Mouse (Mus musculus): ENCODE measurements at regions not wholly inside any gene's neighbourhood (a gene's known extent, or its start where the extent isn't known, plus 50 kb on each side); places are given as distances from the start of the nearest gene placed in this dataset.
A peak's percentile ranks its signal among the peaks of the same experiment; 100 is the strongest.

DNA sequence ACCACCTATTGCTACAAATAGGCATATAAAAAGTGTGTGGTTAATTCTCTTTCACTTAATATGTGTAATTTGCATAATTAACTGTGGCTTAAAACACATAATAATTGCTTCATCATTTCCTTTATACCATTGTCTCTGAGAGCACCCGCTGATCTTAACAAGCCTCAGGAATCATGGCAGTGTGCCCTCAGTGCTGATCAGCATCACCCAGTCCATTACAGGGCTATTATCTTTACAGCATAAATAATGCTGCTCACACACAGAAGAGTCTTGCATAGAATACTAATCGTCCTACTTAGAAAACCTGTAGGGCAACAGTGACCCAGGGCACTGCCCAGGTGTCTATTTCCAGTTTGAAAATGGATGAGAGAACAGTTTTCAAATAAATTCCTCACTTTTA lies 102.4 kb downstream of the Gm597 start:
- TF ChIP-seq CTCF (IDR thresholded peaks at IDR 0.05), result no peak
- intact Hi-C loops (cut with DNase I), result no loop called here
- Histone ChIP-seq H3K4me3 (no peak overlapping the region), H3K27ac (no peak overlapping the region)
- no peak for DNase-seq

GRCm38 (mm10) chr1:28675336-28675735 lies 104.7 kb downstream of the Gm597 start:
- no peak for DNase-seq
- intact Hi-C loops (cut with DNase I), result no loop called here
- no peak overlapping the region for H3K27ac ChIP-seq
- TF ChIP-seq CTCF (IDR thresholded peaks at IDR 0.05), result no peak
- no peak overlapping the region for H3K4me3 ChIP-seq

- intact Hi-C loops (cut with DNase I), result no loop called here
- no peak for TF ChIP-seq CTCF (IDR thresholded peaks at IDR 0.05)
- no peak overlapping the region for H3K27ac ChIP-seq
- no peak overlapping the region for H3K4me3 ChIP-seq
- DNase-seq, result no peak
Measured at GRCm38 (mm10) chr1:28640818-28641217, 139.2 kb downstream of the Gm597 start.

DNA sequence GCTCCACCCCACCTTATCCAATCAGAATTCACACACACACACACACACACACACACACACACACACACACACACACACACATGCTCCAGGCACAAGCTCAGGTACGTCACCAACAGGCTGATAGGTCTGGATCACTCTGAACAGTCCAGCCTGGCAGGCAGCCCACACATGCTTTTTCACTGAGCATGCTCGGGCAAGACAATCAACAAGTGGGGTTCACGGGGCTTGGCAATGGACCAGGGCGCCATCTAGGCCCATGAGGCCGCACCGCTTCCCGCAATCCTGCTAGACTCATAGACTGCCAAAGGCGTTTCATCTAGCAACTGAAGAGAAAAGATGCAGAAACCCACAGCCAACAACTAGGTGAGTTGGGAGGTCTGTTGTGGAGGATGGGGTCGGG lies 157.3 kb downstream of the Gm597 start:
- TF ChIP-seq CTCF (IDR thresholded peaks at IDR 0.05), result no peak
- DNase-seq, result peak; percentile 21
- H3K4me3 ChIP-seq, result no peak overlapping the region
- H3K27ac ChIP-seq, result no peak overlapping the region
- intact Hi-C loops (cut with DNase I), result no loop called here

DNA sequence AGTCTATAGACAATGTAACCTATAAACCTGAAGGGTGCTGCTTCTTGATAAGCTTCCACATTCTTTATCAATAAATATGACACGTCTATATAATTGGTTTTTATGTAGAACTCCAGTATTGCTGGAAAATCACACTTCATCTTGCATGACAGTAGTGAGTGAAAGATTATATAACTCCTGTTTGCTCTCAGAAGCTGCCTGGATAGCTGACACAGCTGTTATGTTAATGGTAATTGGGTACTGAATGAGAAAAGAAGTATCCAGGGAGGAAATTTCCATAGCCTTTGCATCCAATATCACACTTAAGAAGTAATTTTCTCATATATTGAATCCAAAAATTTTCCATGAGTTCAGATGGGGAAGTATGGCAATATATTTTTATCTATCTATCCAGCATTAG lies 177.7 kb downstream of the Gm597 start:
- H3K4me3 ChIP-seq, result no peak overlapping the region
- no peak overlapping the region for H3K27ac ChIP-seq
- intact Hi-C loops (cut with DNase I), result no loop called here
- DNase-seq, result no peak
- no peak for TF ChIP-seq CTCF (IDR thresholded peaks at IDR 0.05)

GRCm38 (mm10) chr1:28565383-28566154 lies 214.5 kb downstream of the Gm597 start:
- no peak for TF ChIP-seq CTCF (IDR thresholded peaks at IDR 0.05)
- Histone ChIP-seq H3K4me3 (no peak overlapping the region), H3K27ac (no peak overlapping the region)
- DNase-seq, result no peak
- intact Hi-C loops (cut with DNase I), result no loop called here

DNA sequence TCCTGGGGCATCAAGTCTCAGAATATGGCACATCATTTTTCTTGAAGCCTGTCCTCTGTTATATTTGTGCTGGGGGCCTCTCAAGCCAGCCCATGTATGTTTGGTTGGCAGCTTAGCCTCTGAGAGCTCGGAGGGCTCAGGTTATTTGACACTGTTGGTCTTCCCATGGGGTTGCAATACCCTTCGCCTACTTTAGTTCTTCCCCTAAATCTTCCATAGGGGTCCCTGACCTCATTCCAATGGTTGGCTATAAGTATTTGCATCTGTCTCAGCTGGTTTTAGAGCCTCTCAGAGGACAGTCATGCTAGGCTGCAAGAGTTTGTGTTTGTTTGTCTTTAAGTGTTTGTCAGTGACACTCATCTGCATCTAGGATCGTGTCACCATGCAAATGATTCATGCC lies 216.2 kb downstream of the Gm597 start:
- intact Hi-C loops (cut with DNase I), result no loop called here
- no peak overlapping the region for H3K4me3 ChIP-seq
- H3K27ac ChIP-seq, result no peak overlapping the region
- DNase-seq, result no peak
- TF ChIP-seq CTCF (IDR thresholded peaks at IDR 0.05), result no peak

Measured in gastrocnemius, adult 2 months (tissue).